Mouse (Mus musculus) skeletal muscle tissue, postnatal 0 days (tissue): ENCODE measurements around the gene Ndufa7. TPM values are rescaled to one million over a fixed set of nuclear protein-coding genes. Genes with fewer than 3 reads are reported as not detected.

Experiments used
- microRNA-seq, 2 experiments: library from miRNA; unstranded; fragments of <30 nt; microRNA quantifications; one replicate each; pipeline ENCODE4; 2016
- polyA plus RNA-seq: library from polyadenylated mRNA; unstranded; fragments of >200 nt; fragmentation: Nextera tagmentation; extraction: Ambion mirVana; gene quantifications from 2 replicates; pipeline ENCODE4 v1.2.1, GENCODE M21; 2015

Ndufa7 gene
- polyA plus RNA-seq, result 501 and 563 TPM in 2 replicates

GRCm38 (mm10) chr17:33824084-33824996 is at the start of gene Ndufa7, which contains the start of gene Rps28:
Gene Ndufa7, plus strand, starts transcription at chr17:33824572.
Gene Rps28, minus strand, starts transcription at chr17:33824562.

DNA sequence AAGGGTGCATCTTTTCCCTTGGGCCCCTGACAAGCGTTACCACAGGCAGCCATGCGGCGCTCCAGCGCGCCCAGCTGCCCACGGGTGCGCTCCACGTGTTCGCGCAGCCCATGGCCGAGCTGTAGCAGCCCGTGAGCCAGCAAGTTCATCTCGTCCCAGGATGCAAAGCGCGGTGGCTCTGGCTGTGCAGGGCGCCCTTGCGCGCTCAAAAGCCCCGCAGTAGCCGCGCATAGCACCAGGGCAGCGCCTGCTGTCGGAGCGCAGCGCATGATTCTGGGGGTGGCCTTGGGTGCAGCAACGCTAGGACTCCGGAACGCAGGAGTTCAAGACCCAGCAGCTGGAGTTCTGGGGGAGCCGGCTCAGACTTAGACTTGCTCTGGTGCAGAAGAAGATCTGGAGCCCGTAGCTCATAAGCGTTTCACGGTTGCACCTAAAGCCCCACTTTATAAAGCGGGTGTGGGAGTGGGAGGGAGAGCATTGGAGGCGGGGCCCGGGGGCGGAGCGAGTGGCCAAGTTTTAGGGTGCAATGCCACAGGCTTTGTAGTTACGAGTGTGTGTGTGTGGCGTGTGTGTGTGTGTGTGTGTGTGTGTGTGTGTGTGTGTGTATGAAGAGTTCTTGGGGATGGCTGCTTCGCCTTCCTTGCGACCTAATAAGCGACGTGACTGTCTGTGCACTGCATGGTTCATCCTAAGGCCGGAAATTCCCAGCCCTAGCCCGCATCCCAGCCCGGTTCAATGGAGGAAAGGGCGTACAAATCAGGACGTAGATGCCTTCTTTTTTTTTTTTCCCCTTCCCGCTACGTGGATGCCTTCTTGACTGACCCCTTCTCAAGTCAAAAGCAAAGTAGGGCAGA is 43.0 kb upstream of the Ndufa7 start, which contains the start of gene Angptl4:
Gene Angptl4, minus strand, starts transcription at position 707 of the 854 bp plus-strand sequence.

GRCm38 (mm10) chr17:33810334-33811141 is 13.8 kb upstream of the Ndufa7 start, which contains the start of gene Kank3:
Gene Kank3, plus strand, starts transcription at chr17:33810519.

GRCm38 (mm10) chr17:33842966-33843795 is 18.8 kb downstream of the Ndufa7 start, which contains the start of gene Cd320:
Gene Cd320, plus strand, starts transcription at chr17:33843091.

DNA sequence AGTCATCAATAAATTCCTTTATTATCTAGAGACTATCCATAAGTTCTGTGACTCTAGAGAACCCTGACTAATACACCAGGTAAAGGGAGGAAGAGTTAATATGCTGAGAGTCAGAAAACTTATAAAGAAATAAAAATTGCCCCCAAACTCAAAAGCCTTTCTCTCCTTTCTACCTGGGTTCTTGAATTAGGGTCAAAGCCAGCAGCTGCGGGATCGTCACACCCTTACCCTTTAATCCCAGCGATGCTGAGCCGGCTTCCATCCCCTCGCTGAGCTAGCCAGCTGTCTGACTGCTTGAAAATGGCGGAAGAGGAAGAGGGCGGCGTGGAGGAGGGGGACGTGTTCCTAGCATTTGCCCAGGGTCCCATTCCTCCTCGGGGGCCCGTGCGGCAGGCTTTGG is 49.2 kb downstream of the Ndufa7 start, which contains the start of gene Gm7029:
Gene Gm7029, plus strand, starts transcription at position 301 of the 400 bp plus-strand sequence.

Small RNA genes within 50 kb of the gene (microRNA-seq; reads per million reads assigned to microRNA genes)
- gene Gm27740, result 0 reads per million in 2 experiments

Other genes with a start within 250 kb of the Ndufa7 start
- gene Zfp414, start 195.5 kb upstream of the Ndufa7 start, polyA plus RNA-seq, result 24.4 and 25.3 TPM in 2 replicates
- gene Pram1, start 186.5 kb upstream of the Ndufa7 start, polyA plus RNA-seq, result 0.26 and 0.29 TPM in 2 replicates
- 96.2 and 131 TPM in 2 replicates for gene Hnrnpm, start 137.7 kb upstream of the Ndufa7 start, polyA plus RNA-seq
- gene March2, start 105.9 kb upstream of the Ndufa7 start, polyA plus RNA-seq, result 75.3 and 77.9 TPM in 2 replicates
- gene Rab11b, start 64.0 kb upstream of the Ndufa7 start, polyA plus RNA-seq, result 235 and 237 TPM in 2 replicates
- 76.0 and 98.6 TPM in 2 replicates for gene Angptl4, start 42.7 kb upstream of the Ndufa7 start, polyA plus RNA-seq
- gene Kank3, start 14.1 kb upstream of the Ndufa7 start, polyA plus RNA-seq, result 29.3 and 30.3 TPM in 2 replicates
- gene Rps28, start within 50 bp of the Ndufa7 start, polyA plus RNA-seq, result 640 and 826 TPM in 2 replicates
- 28.6 and 40.2 TPM in 2 replicates for gene Cd320, start 18.5 kb downstream of the Ndufa7 start, polyA plus RNA-seq
- gene Gm7029, start 49.3 kb downstream of the Ndufa7 start, polyA plus RNA-seq, result not detected in 2 replicates
- 1.4 and 2.0 TPM in 2 replicates for gene Kifc1, start 66.1 kb downstream of the Ndufa7 start, polyA plus RNA-seq
- 0.18 and 0.55 TPM in 2 replicates for gene Platr17, start 80.6 kb downstream of the Ndufa7 start, polyA plus RNA-seq
- gene Daxx, start 84.8 kb downstream of the Ndufa7 start, polyA plus RNA-seq, result 22.3 and 22.6 TPM in 2 replicates
- gene Tapbp, start 91.3 kb downstream of the Ndufa7 start, polyA plus RNA-seq, result 28.8 and 38.5 TPM in 2 replicates
- gene Zbtb22, start 91.3 kb downstream of the Ndufa7 start, polyA plus RNA-seq, result 10.8 and 12.1 TPM in 2 replicates
- 20.9 and 22.0 TPM in 2 replicates for gene Rgl2, start 105.0 kb downstream of the Ndufa7 start, polyA plus RNA-seq
- 91.1 and 107 TPM in 2 replicates for gene Pfdn6, start 115.8 kb downstream of the Ndufa7 start, polyA plus RNA-seq
- gene Wdr46, start 116.1 kb downstream of the Ndufa7 start, polyA plus RNA-seq, result 13.7 and 15.4 TPM in 2 replicates
- 5.6 and 7.0 TPM in 2 replicates for gene B3galt4, start 126.9 kb downstream of the Ndufa7 start, polyA plus RNA-seq
- gene Vps52, start 131.2 kb downstream of the Ndufa7 start, polyA plus RNA-seq, result 31.6 and 31.8 TPM in 2 replicates
- 1,060 and 1,200 TPM in 2 replicates for gene Rps18, start 131.4 kb downstream of the Ndufa7 start, polyA plus RNA-seq
- 49.2 and 107 TPM in 2 replicates for gene H2-K1, start 175.8 kb downstream of the Ndufa7 start, polyA plus RNA-seq
- gene Ring1, start 200.1 kb downstream of the Ndufa7 start, polyA plus RNA-seq, result 12.3 and 13.6 TPM in 2 replicates
- gene H2-Ke6, start 203.5 kb downstream of the Ndufa7 start, polyA plus RNA-seq, result 46.7 and 46.9 TPM in 2 replicates
- gene Slc39a7, start 207.1 kb downstream of the Ndufa7 start, polyA plus RNA-seq, result 82.1 and 94.7 TPM in 2 replicates
- gene Rxrb, start 207.2 kb downstream of the Ndufa7 start, polyA plus RNA-seq, result 31.9 and 33.4 TPM in 2 replicates
- gene Col11a2, start 214.9 kb downstream of the Ndufa7 start, polyA plus RNA-seq, result 1.9 and 5.7 TPM in 2 replicates